7 mouse cellular contexts compared by ENCODE assay signal in genomic region chr7:98702283-98703240, GRCm38 (mm10). TPM values are rescaled to one million over a fixed set of nuclear protein-coding genes. Genes with fewer than 3 reads are reported as not detected.
DNase-seq lines count a peak whose midpoint lies in the region; ATAC-seq lines count a peak whose summit lies in the region.

Thap12 (plus strand) TSS chr7:98703103.

- peak within 1 kb of the TSS; percentile 63 for H3K4me2 ChIP-seq in intestine, embryonic 15.5 days (replicated peaks)

- intact Hi-C loops in gastrocnemius, postnatal 36 days (cut with DNase I) = loop anchor here (2.0 kb wide), 1 partner anchor 46 kb away; the partner anchor contains the start of gene Emsy
- intact Hi-C loops in left cerebral cortex, postnatal 25 days (cut with DNase I) = loop anchor here (1.0 to 10.0 kb wide), 2 partner anchors 46 to 218 kb away; partner anchors contain the start of genes Emsy and Lrrc32

- no peaks in the 10 kb centered on the region for H3K9me3 ChIP-seq in intestine, embryonic 15.5 days
- no peaks in the 10 kb centered on the region for H3K9me3 ChIP-seq in midbrain, embryonic 10.5 days (replicated peaks)

- no peaks in the 10 kb centered on the region for H3K36me3 ChIP-seq in intestine, embryonic 15.5 days
- no peaks in the 10 kb centered on the region for H3K36me3 ChIP-seq in midbrain, embryonic 10.5 days

- H3K4me1 ChIP-seq in intestine, embryonic 15.5 days (replicated peaks) = peaks cover 17% of the 10 kb centered on the region
- H3K4me1 ChIP-seq in midbrain, embryonic 10.5 days = peaks cover 31% of the 10 kb centered on the region

- 2% methylated on average over 56 of the region's 65 CpGs for WGBS in intestine, embryonic 15.5 days
- whole genome bisulfite sequencing in midbrain, embryonic 10.5 days = 3% methylated on average over 65 of the region's 65 CpGs

- peak; percentile 100 for DNase-seq in adrenal gland, adult 2 months
- DNase-seq in embryo, embryonic 11.5 days (ENCODE audit: low read depth, low spot score) = peak; percentile 98
- DNase-seq in gastrocnemius, postnatal 36 days = peak; percentile 97 to 99
- peak; percentile 99 for DNase-seq in left cerebral cortex, postnatal 25 days (ENCODE audit: low spot score in 2 of 2)
- peak; percentile 99 for DNase-seq in midbrain, embryonic 10.5 days (ENCODE audit: low spot score)
- peak; percentile 99 for DNase-seq in right cerebral cortex, postnatal 4 days

- peak within 1 kb of the TSS; percentile 98 for H3K4me3 ChIP-seq in intestine, embryonic 15.5 days (replicated peaks)
- H3K4me3 ChIP-seq in midbrain, embryonic 10.5 days = peak within 1 kb of the TSS; percentile 87

- no peaks in the 10 kb centered on the region for H3K27me3 ChIP-seq in intestine, embryonic 15.5 days (replicated peaks)
- H3K27me3 ChIP-seq in midbrain, embryonic 10.5 days (ENCODE audit: low read depth, poor library complexity, severe bottlenecking) = no peaks in the 10 kb centered on the region

- peak within 1 kb of the TSS; percentile 91 for H3K27ac ChIP-seq in intestine, embryonic 15.5 days
- H3K27ac ChIP-seq in midbrain, embryonic 10.5 days (replicated peaks) = peak within 1 kb of the TSS; percentile 93

- H3K9ac ChIP-seq in intestine, embryonic 15.5 days = peak within 1 kb of the TSS; percentile 95

- ATAC-seq in intestine, embryonic 15.5 days = peak; percentile 98

RNA-seq across cellular contexts. Expression of gene Thap12, which starts in this region (rescaled TPM):
- 10 to 100 TPM; 58.6 to 77.4 TPM for total RNA-seq in adrenal gland, adult 2 months (2021)
- polyA plus RNA-seq in adrenal gland, adult 2 months (2012; rRNA removed) = 5.5 and 7.0 TPM in 2 replicates
- total RNA-seq in gastrocnemius, postnatal 36 days (2021) = 100 to 1,000 TPM in 1 of 2 experiments, 10 to 100 TPM in 1; 97.7 to 113 TPM
- polyA plus RNA-seq in intestine, embryonic 15.5 days (2015; fragmentation: Nextera tagmentation; extraction: Ambion mirVana) = 41.8 and 43.4 TPM in 2 replicates
- total RNA-seq in left cerebral cortex, postnatal 25 days (2021) = 10 to 100 TPM; 60.8 to 61.8 TPM
- polyA plus RNA-seq in midbrain, embryonic 10.5 days (2016; fragmentation: Nextera tagmentation; extraction: Ambion mirVana) = 60.6 and 63.9 TPM in 2 replicates

Comparison
In these comparisons a context has a peak if more than half of its experiments do, and no peak if none do; other contexts are left out.
1. Peak in every context shown above with its lines: DNase-seq, ATAC-seq, H3K4me3 ChIP-seq and H3K27ac ChIP-seq.